Mouse (Mus musculus) right cerebral cortex, adult 2 months (tissue): ENCODE data around the gene Olfr355.

Source experiments
- DNase-seq, 2 experiments: peaks; one replicate each; pipeline ENCODE4 v3.0.0; 2021 to 2022; ENCODE audit warnings: low spot score in 2 of 2

Gene Olfr355

GRCm38 (mm10) chr2:36928797-36929196, at the start of gene Olfr355:
Gene Olfr355 (minus strand): TSS chr2:36928897.
- DNase-seq, result no peak

- DNase-seq, result no peak
Measured at GRCm38 (mm10) chr2:36936821-36937220, 8.1 kb upstream of the Olfr355 start, which contains the start of gene Olfr356. Gene Olfr356 (plus strand): TSS chr2:36937121.

- no peak for DNase-seq
Measured at GRCm38 (mm10) chr2:36905380-36905779, 23.3 kb downstream of the Olfr355 start, which contains the start of gene Olfr354. Gene Olfr354 (plus strand): TSS chr2:36905680.

- no peak for DNase-seq
Measured at GRCm38 (mm10) chr2:36897114-36897513, 31.6 kb downstream of the Olfr355 start.

- DNase-seq, result no peak
Measured at GRCm38 (mm10) chr2:36892836-36893235, 35.9 kb downstream of the Olfr355 start, which contains the start of gene Olfr353. Gene Olfr353 (minus strand): TSS chr2:36892936.
